Mouse (Mus musculus) adrenal gland (tissue): ENCODE measurements around the gene Gm3336.

ENCODE experiments used
- intact Hi-C: fragments of 180-260 bp; cut with DNase I; formaldehyde crosslinking; loops from one replicate; pipeline ENCODE4 v1.15.1; 2025

Gene Gm3336

DNA sequence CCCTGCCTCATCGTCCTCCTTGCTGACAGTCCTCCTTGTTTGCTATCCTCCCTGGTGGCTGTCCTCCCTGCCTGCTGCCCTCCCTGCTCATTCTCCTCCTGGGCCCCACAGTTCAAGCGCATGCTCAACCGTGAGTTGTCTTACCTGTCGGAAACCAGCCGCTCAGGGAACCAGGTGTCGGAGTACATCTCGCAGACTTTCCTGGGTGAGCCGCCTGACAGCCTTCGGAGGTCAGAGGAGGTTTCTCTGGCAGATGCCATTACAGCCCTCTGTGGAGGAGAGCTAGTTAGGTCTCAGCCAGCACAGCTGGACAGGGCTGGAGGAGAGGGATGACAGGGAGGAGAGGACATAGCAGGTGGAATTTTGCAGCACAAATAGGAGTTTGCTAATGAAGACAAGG is 28.3 kb downstream of the Gm3336 start:
- intact Hi-C loops: no loop called here

DNA sequence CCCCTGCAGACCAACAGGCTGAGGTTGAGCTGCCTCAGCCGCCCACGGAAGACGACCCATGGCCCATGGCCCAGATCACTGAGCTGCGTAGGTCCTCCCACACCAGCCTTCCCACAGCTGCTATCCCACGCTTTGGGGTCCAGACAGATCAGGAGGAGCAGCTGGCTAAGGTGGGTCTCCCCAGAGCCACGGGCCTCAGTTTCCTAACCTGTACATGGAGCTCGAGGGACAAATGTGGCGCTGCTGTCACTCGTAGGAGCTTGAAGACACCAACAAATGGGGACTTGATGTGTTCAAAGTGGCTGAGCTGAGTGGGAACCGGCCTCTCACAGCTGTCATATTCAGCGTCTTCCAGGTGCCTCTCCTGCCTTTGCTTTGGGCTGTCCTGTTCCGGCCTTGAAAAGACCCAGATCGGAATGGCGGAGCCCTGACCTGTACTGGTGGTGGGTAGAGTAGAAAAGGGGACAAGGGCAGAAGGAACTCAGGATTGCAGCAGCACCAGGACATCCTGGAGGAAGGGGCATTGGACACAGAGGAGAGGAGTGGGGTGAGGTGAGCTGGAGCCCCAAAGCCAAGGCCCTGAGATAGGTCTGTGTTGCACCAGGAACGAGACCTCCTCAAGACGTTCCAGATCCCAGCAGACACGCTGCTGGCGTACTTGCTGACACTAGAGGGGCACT is 29.0 kb downstream of the Gm3336 start:
- intact Hi-C loops: no loop called here

DNA sequence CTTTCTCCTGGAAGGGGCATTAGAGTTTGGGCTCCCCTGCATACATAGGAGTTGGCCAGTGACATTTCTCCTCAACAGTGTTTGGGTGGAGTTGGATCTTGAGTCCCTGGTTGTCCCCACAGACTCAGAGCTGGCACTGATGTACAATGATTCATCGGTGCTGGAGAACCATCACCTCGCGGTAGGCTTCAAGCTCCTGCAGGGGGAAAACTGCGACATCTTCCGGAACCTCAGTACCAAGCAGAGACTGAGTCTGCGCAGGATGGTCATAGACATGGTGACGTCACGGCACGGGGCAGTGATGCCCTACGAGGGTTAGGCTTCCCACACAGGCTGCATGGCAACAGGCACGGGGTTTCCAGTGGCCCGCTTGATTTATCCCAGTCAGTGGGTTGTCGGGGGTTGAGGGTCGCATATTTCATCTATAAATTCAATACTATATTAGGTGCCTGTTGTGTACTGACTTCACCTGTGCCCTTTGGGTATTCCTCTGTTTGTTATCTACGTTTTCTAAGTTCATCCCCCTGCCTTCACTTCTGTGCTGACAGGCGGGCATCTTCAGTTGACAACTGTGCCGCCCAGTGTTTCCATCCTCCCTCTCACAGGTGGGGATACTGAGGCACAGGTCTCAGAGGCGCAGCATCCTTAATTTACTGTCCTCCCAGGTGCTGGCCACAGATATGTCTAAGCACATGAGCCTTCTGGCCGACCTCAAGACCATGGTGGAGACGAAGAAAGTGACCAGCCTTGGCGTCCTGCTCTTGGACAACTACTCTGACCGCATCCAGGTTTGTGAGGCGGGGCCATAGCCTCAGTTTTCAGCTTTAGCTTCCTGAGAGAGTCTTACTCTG is 30.1 kb downstream of the Gm3336 start:
- intact Hi-C loops: no loop called here

DNA sequence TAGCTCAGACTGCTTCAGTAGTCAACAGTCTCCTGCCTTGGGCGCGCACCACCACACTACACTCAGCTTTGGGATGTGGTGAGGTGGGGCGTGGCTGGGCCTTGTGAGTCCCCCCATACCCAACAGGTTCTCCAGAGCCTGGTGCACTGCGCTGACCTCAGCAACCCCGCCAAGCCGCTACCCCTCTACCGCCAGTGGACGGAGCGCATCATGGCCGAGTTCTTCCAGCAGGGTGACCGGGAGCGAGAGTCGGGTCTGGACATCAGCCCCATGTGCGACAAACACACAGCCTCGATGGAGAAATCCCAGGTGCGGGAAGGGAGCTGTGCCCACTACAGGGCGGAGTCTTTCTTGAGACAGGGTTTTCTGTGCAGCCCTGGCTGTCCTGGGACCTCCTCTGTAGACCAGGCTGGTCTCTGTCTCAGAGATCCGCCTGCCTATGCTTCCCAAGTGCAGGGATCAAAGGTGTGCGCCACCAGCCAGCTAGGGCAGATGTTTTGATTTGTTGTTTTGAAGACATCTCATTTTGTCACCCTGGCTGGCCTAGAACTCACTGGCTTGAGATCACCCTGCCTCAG is 30.8 kb downstream of the Gm3336 start:
- intact Hi-C loops: no loop called here

DNA sequence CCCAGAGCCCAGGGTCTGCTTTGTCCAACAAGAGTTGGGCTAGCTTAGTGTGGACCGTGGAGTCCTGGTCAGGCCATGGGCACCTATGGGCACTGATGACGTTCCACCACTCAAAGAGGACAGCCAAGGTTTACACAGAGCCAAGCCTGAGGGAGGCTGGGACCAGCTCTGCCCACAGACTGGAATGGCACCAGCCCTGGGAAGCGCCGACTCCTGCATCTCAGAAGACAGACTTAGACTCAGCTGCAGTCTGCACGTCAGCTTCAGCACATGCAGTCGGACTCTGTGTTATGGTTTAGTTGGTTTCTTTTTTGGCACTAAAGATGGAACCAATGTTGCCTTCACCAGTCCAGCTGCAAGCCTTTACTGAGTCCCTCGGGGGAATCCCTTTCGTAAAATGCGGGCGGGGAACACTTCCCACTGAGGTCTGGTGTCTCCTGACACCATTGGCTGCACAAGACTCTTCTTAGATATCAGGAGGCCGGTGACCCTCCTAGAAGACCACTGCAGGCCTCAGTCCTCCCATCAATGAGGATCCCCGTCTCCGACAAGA is 31.9 kb downstream of the Gm3336 start:
- intact Hi-C loops: no loop called here

DNA sequence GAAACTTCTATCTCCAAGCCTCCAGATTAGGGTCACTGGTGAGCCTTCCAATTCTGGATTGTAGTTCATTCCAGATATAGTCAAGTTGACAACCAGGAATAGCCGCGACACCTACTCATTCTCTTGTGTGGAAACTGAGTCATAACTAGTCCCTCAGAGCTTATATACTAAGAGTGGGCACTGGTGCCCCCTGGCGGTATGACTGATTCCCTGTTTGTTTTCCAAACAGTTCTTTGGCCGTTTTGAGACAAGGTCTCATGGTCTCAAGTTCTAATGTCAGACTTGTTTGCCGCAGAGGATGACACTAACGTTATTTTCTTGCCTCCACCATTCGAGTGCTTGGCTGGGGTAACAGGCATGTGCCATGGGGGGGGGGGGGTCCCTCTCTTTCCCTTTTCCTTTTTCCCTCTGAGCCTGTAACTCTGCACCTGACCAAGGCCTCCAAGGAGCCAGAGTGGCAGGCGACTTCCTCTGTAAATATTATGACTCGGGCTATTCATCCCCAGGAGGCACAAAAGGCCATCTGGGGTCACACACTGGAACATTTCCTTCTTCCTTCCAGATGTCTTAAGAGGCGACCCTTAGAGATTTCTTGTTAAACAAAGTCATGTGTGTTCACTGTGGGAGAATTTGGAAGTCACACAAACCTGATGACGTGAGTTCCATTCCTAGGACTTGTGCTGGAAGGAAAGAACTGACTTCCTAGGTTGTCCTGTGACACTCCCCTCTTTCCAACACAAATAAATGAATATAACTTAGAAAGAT is 33.8 kb downstream of the Gm3336 start:
- intact Hi-C loops: loop anchor here (2.0 kb wide), 1 partner anchor 31 kb away; no protein-coding TSS in a partner anchor

DNA sequence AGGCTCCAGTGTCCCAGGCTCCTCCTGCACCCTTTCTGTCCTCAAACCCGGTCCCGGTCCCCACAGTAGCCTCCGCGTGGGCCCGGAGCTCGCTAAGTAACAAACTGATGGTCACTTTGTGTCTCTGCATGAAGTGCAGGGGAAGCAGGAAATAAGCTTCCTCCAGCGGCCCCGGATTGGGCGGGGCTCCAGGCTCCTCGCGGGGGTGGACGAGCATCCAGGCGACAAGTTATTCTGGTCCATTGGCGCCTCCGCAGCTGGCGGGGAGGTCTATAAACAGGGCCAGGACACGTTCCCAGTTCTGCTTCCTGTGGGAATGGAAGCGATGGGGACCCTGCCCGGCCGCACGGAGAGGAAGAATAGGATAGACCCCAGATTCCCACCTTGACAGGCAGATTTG is 34.8 kb downstream of the Gm3336 start:
- intact Hi-C loops: loop anchor here (2.0 kb wide), 1 partner anchor 32 kb away; no protein-coding TSS in a partner anchor

DNA sequence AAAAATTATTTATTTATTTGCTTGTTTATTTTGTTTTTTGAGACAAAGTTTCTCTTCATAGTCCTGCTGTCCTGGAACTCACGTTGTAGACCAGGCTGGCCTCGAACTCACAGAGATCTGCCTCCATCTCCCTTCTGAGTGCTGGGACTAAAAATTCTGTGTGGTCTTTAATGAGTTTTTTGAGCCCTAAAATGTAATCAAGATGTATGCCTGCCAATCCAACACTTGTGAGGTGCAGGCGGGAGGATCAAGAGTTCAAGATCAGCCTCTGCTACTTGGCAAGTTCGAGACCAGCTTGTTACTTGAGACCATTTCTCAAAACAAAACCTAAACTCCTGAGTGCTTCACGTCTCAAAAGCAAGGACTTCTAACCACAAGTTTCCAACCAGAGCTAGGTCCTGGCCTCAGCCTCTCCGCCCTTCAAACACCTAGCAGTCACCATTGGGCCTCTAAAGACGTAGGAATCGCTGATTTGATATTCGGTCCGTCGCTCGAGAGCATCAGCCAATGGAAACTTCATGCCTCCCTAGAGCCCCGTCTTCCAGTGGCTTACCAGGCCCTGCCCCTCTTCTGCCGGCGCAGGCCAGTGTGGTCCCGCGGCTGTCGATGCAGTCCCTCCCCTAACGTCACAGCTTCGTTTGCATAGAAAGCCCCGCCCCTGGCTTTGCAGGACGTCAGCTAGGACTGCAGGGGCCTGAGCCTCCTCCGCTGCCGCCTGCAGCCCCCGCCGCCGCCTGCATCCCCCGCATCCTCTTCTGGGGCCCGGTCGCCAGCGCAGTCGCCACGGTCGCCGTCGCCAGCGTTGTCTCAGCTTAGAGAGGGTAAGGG is 35.9 kb downstream of the Gm3336 start, which contains the start of gene Rab3a:
Gene Rab3a (plus strand): TSS at position 637 of the 828 bp plus-strand sequence.
- intact Hi-C loops: no loop called here

DNA sequence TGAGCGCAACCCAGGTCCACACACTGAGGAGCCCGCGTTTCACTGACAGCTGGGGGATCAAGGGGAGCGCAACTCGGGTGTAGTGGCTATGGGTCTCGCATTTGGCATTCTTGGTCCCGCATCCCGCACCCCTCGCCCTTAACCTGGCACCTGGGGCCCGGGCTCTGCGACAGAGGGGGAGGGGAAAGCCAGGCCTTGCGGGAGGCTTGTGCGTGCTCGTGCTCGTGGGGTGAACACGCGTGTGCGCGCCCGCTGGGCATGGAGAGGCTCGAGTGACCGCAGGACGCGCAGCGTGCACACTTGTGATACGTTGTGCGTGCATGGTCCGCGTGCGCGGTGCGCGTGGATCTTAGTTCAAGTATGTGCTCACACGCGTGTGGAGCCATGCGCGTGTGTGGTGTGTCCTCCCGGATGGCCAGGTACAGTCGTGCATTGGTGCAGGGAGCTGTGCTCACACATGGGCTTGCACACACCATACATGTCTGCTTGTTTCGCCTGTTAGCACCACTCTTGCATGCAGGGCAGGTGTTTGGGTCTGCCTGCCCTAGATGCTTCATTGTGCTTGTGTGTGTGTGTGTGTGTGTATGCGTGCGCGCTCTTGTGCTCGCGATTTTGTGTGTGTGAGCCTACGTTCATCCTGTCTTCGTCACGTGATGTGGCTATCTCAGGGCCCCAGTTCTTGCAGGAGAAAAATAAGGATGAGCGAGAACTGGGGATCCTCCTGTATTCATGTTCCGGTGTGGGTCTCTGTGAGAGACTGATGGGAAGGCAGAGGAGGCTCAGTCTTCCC is 36.7 kb downstream of the Gm3336 start:
- intact Hi-C loops: no loop called here

DNA sequence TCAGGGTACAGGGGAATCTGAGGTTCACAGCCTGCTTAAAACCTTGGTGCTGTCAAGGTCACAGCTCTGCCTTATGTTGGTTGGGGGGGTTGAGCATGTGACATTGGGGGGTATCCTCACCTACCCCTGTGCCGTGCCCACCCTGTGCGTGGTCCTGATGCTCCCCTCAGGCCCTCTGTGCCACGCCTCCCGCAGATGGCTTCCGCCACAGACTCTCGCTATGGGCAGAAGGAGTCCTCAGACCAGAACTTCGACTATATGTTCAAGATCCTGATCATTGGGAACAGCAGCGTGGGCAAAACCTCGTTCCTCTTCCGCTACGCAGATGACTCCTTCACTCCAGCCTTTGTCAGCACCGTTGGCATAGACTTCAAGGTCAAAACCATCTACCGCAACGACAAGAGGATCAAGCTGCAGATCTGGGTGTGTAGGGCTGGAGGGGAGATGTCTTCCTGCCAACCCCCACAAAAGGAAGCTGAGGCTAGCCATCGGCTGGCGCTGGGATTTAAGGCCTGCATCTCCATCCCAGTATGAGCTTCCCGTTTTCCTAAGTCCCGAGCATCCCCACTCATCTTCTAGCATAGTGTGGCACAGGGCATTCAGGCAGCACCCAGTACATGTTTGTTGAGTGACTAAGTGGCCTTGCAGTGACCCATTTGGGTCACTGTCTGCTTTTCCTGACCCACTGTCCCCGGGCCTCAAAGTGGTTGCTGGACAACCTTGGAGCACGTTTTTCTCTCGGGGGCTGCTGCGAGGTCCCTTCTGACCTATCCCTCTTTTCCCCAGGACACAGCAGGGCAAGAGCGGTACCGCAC is 37.5 kb downstream of the Gm3336 start:
- intact Hi-C loops: no loop called here

DNA sequence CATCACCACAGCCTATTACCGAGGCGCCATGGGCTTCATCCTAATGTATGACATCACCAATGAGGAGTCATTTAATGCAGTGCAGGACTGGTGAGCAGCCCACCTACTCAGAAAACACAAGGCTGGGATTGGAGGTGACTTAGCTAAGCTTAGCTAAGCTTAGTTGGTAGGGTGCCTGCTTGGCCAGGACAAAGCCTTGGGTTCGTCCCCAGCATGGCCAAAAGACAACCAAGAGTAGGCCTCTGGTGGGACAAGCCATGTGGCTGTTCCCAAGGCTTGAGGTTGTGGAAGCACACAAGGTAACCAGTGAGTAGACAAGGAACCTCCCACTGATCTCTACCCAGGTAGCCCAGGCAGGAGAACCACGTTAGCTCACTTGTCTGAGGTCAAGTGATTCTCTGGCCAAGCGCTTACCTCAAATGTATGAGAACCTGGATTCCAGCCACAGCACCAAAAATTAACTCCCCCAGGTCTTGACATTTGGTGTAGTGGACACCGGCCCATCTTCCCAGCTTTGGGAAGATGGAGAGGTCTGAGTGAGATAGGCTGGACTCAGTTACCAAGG is 38.2 kb downstream of the Gm3336 start:
- intact Hi-C loops: no loop called here

DNA sequence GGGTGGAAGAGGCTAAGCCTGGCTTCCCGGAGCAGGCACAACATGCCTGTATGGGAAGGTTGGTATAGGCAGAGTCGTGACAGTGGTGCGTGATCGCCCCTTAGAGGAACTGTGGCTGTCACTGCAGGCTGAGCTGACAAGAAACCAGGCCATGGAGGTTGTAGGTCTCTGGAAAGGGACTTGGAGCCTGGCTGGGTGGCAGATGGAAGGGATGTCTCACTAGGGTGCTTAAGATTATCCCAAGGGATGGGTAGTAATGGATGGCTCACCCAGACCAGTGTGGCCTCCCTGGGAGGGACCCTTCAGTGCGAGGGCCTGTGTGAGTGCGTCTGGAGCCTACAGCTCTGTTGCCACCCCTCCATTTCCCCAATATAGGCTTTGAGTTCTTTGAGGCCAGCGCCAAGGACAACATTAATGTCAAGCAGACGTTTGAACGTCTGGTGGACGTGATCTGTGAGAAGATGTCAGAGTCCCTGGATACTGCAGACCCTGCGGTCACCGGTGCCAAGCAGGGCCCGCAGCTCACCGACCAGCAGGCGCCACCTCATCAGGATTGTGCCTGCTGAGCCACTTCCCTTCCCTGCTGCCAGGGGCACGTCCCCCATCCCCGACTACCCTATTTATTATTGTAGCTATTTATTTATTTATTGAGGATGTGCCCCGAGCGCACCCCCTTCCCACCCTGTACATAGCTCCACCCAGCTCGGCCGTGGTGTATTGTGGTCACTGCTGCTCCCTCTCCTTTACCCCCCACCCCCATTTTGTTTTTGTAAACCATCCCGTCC is 39.4 kb downstream of the Gm3336 start:
- intact Hi-C loops: no loop called here

DNA sequence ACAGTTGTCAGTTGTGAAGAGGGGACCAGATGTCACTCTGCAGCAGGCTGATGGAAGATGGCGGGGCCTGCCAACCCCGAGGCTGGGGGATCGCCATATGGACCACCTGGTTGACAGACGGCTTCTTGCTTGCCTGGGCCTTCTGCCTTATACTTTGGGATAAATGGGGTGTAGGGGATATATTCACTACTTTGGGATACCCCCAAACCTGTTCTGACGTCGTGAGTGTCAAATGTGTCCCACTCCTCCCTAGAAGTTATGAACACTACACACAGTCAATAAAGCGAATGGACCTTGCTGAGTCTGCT is 39.9 kb downstream of the Gm3336 start:
- intact Hi-C loops: no loop called here

DNA sequence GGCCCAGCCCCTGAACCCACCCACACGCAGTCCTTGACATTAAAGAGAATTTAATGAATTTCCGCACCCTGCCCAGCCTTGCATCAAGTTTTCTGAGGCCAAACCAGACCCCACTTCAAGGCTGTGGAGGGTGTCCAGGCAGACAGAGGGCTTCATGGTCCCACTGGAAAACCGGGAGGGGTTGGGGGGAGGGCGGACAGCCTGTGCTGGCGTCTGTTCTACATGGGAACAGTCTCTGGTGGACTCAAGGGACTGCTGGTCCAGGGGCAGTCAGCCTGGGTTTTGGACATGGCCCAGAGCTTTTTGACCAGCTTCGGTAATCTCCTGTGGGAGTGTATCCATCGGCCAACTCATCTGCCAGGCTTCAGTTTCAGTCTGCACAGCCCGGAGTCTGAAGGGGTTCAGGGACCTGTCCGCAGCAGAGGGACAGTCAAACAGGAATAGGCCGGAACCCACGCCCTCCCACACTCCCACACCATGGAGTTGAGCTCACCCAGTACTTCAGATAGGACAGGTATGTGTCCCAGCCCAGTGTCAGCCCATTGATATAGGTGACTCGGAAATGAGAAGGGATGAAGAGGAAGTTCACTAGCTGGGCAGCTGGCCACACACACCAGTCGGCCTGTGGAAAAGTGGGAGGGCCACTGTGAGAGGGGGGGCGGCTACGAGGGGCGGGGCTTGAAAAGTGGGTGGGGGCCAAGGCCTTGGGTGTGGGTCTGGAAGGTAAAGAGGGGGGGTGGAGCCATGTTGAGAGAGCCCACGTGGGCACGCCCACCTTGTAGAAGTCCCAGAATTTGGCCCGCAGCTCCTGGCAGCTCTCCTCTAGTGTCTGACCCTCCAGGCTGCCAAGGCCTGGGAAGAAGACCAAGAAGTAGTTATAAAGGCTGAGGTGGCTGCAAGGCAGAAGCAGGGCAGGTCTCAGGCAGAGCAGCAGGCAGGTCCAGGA is 40.5 kb downstream of the Gm3336 start:
- intact Hi-C loops: no loop called here

DNA sequence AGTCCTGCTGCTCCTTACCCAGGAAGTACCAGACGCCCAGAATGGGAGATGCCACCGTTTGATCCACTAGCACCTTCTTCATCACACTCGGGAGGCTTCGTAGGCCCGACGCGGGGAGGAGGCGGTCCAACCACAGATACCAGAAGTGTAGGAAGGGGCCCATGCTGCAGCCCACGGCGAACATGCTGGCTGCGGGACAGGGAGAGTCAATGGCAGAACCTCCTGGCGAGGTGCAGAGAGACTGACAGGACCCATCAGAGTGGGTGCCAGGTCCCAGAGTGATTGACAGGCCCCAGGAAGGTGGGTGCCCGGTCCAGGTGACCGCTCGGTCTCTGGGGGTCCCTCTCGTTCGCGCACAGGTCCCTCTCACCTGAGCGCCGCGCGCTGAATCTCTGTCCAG is 42.0 kb downstream of the Gm3336 start:
- intact Hi-C loops: no loop called here

DNA sequence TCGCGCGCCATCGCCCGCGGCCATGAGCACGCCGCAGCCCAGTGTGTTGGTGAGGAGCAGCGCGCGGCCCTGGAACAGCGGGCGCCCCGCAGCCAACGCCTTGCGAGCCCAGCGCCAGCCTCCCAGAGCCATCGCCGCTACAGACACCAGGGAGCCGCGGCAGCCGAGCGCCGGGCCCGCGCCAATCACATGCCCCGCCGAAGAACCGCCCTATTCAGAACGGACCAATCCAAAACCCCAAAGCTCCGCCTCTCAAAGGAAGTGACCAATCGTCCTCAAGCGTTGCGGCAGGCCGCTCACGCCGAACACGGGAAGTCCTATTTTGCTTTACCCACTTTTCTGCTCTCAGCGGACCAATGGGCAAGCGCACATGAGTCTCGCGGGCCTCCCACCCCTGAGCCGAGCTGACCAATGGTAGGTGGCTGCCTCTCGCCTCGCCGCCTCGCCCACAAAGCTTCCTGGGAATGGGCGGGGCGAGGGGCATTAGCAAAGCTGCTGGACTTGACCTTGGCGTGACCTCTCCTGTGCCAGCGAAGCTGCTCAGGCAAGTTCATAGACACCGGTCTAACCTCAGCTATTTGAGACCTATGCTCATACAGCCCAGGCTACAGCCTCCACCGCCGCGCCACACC is 42.5 kb downstream of the Gm3336 start, which contains the start of gene Mpv17l2:
Gene Mpv17l2 (minus strand): TSS at position 172 of the 632 bp plus-strand sequence.
- intact Hi-C loops: no loop called here
